Mouse (Mus musculus): Measurements from ENCODE around the gene Hfe.

DNA sequence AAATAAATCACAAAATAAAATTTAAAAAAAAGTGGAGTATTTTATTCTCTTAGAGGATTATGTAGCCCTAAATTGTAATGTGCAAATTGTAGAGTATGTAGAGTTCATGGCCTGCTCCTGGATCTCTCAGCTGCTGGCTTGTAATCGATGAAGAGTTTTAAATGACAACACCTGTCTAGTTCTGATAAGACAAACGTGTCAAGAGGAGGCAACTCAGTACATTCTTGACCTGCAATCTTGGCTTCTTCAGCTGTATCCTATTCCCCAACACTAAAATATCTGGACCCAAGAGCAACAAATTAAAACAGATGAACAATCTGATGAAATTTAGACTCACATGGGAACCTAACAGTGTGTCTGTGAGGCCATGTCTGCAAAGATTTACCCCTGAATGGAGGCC, 21.2 kb downstream of the Hfe start:
- TF ChIP-seq CTCF (IDR thresholded peaks at IDR 0.05; ENCODE audit: control insufficient read depth, insufficient read depth, low read length) (no peak), POLR2A (IDR thresholded peaks at IDR 0.05; ENCODE audit: borderline replicate concordance, control insufficient read depth, low read depth, low read length) (no peak)
